Mouse (Mus musculus) liver, postnatal 0 days (tissue): ENCODE measurements around the gene Mgat4a.

ENCODE experiments used
- CTCF ChIP-seq: sonication (generic); IDR thresholded peaks from 2 replicates; pipeline ENCODE4 v1.5.1; 2016; ENCODE audit warnings: antibody characterized with exemption, low read depth
- EP300 ChIP-seq: IDR thresholded peaks from 2 replicates; pipeline ENCODE4 v1.6.1; 2016; ENCODE audit warnings: antibody characterized with exemption, low read depth, mild to moderate bottlenecking

GRCm38 (mm10) chr1:37409647-37410046 lies 131.2 kb downstream of the Mgat4a start:
- TF ChIP-seq CTCF: no peak
- TF ChIP-seq EP300: no peak
